Mouse (Mus musculus) CD4-positive naive resting alpha-beta T cell, adult 76 days (primary cell): Measurements from ENCODE around the gene Secisbp2l. TPM values are rescaled to one million over a fixed set of nuclear protein-coding genes. Genes with fewer than 3 reads are reported as not detected.

Experiments used
- total RNA-seq: library from RNA; stranded (reverse); gene quantifications from one replicate; pipeline ENCODE4 v1.2.4, GENCODE M21; 2023

The Secisbp2l gene
- total RNA-seq: 47.9 TPM

GRCm38 (mm10) chr2:125782719-125783109, at the start of gene Secisbp2l:
Secisbp2l (minus strand) TSS chr2:125782870.

GRCm38 (mm10) chr2:125724086-125724430, 58.6 kb downstream of the Secisbp2l start, which contains the start of gene Shc4:
Shc4 (minus strand) TSS chr2:125724148.

Other genes with a start within 250 kb of the Secisbp2l start
- gene Cep152, start 157.8 kb downstream of the Secisbp2l start, total RNA-seq: 19.9 TPM
- gene Eid1, start 109.8 kb downstream of the Secisbp2l start, total RNA-seq: 33.4 TPM
- gene Shc4, start 58.7 kb downstream of the Secisbp2l start, total RNA-seq: 0.21 TPM
- 31.5 TPM for gene Galk2, start 76.2 kb upstream of the Secisbp2l start, total RNA-seq
- gene Cops2, start 76.3 kb upstream of the Secisbp2l start, total RNA-seq: 78.5 TPM